Mouse (Mus musculus) ES-Bruce4 (cell line): ENCODE data around the gene Mrps2.

Source experiments
- CTCF ChIP-seq: IDR thresholded peaks from one replicate; pipeline ENCODE4 v1.8.1; 2011; ENCODE audit warnings: low read depth, low read length
- EP300 ChIP-seq: IDR thresholded peaks from 2 replicates; pipeline ENCODE4 v1.6.1; 2011; ENCODE audit warnings: low read depth, low read length; ENCODE audit not compliant: insufficient read depth
- POLR2A ChIP-seq: IDR thresholded peaks from one replicate; pipeline ENCODE4 v1.8.1; 2011; ENCODE audit warnings: low read length; ENCODE audit not compliant: insufficient read depth

DNA sequence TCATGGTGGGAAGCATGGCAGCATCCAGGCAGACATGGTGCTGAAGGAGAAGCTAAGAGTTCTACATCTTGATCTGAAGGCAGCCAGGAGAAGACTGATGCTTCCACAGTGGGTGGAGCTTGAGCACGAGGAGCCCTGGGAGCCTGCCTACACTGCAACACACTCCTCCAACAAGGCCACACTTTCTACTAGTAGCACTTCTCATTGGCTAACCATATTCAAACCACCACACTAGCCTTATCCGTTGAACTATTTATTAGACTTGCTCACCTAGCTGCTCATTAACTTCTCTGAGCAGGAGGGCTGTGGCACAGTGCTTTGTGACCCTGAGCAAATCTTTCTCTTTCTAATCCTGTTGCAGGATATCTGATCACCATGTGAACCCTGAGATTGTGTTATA is 16.0 kb downstream of the Mrps2 start:
- TF ChIP-seq CTCF = no peak
- TF ChIP-seq EP300 = no peak
- TF ChIP-seq POLR2A = no peak
